Mouse (Mus musculus) urinary bladder, postnatal 25 days (tissue): Measurements from ENCODE around the gene Kcnma1.

Source experiments
- DNase-seq: peaks from one replicate; pipeline ENCODE4 v3.0.0; 2022; ENCODE audit warnings: low spot score

Gene Kcnma1

GRCm38 (mm10) chr14:23266554-23267309 lies 747.6 kb downstream of the Kcnma1 start:
- DNase-seq: no peak

- no peak for DNase-seq
Measured at GRCm38 (mm10) chr14:23253154-23253553, 761.1 kb downstream of the Kcnma1 start.

GRCm38 (mm10) chr14:23244446-23244845 lies 769.8 kb downstream of the Kcnma1 start:
- DNase-seq: no peak

- no peak for DNase-seq
Measured at GRCm38 (mm10) chr14:23243857-23244256, 770.4 kb downstream of the Kcnma1 start.
